Mouse (Mus musculus) midbrain, embryonic 12.5 days (tissue): ENCODE measurements around the gene Fzr1. TPM values are rescaled to one million over a fixed set of nuclear protein-coding genes. Genes with fewer than 3 reads are reported as not detected.
A peak's percentile ranks its signal among the peaks of the same experiment; 100 is the strongest.

ENCODE experiments used
- ATAC-seq: fragments of 200-750 bp; cut with Nextera tagmentation; 2 replicates; pipeline ENCODE4 v1.8.0; 2017; ENCODE audit warnings: low read depth, moderate TSS enrichment, moderate library complexity; ENCODE audit not compliant: low FRiP score
- H3K27ac ChIP-seq: fragments of 300-500 bp; sonication (generic); replicated peaks from 2 replicates; pipeline ENCODE4 v1.5.1; 2016; ENCODE audit warnings: mild to moderate bottlenecking
- H3K27me3 ChIP-seq: fragments of 300-500 bp; sonication (generic); 2 replicates; pipeline ENCODE4 v1.6.1; 2016; ENCODE audit warnings: mild to moderate bottlenecking
- H3K36me3 ChIP-seq: fragments of 300-500 bp; sonication (generic); 2 replicates; pipeline ENCODE4 v1.6.1; 2016
- H3K4me1 ChIP-seq: fragments of 300-500 bp; sonication (generic); 2 replicates; pipeline ENCODE4 v1.6.1; 2016
- H3K4me2 ChIP-seq: fragments of 300-500 bp; sonication (generic); replicated peaks from 2 replicates; pipeline ENCODE4 v1.6.1; 2016; ENCODE audit warnings: mild to moderate bottlenecking, moderate library complexity
- H3K4me3 ChIP-seq: fragments of 300-500 bp; sonication (generic); 2 replicates; pipeline ENCODE4 v1.5.1; 2016; ENCODE audit warnings: mild to moderate bottlenecking
- H3K9ac ChIP-seq: fragments of 300-500 bp; sonication (generic); replicated peaks from 2 replicates; pipeline ENCODE4 v1.6.1; 2016; ENCODE audit warnings: mild to moderate bottlenecking, moderate library complexity
- H3K9me3 ChIP-seq: fragments of 300-500 bp; sonication (generic); 2 replicates; pipeline ENCODE4 v1.6.1; 2016; ENCODE audit warnings: mild to moderate bottlenecking
- WGBS: fragments of 180-500 bp; shearing (Covaris S2); methylation state at CpG from one replicate; pipeline ENCODE4 v1.1.7; 2016; 5-methylcytosine and 5-hydroxymethylcytosine counted together
- polyA plus RNA-seq: library from polyadenylated mRNA; unstranded; fragments of >200 nt; fragmentation: Nextera tagmentation; extraction: Ambion mirVana; gene quantifications from 2 replicates; pipeline ENCODE4 v1.2.1, GENCODE M21; 2016

Gene Fzr1
- polyA plus RNA-seq, 1 experiment from 2014 or later, result 135 TPM

- Histone ChIP-seq H3K4me2 (peak overlapping the region; percentile 33), H3K27ac (no peak overlapping the region), H3K27me3 (peaks cover 60% of the 10 kb centered on the region), H3K9ac (no peak overlapping the region), H3K9me3 (no peaks in the 10 kb centered on the region), H3K36me3 (0 out of 2 replicates have a peak, but pooled peaks cover 3% of the 10 kb centered on the region), H3K4me1 (peaks cover 67% of the 10 kb centered on the region), H3K4me3 (peak overlapping the region; percentile 18; the same call in 1 of the 2 replicates)
- no peak for ATAC-seq
- 21% methylated on average over 24 of the region's 24 CpGs for WGBS
Observed at GRCm38 (mm10) chr10:81406504-81407440, 28.5 kb upstream of the Fzr1 start.

GRCm38 (mm10) chr10:81405588-81406201, 27.4 kb upstream of the Fzr1 start:
- 43% methylated on average over 13 of the region's 13 CpGs for WGBS
- 0 out of 2 replicates have a peak, but pooled peaks cover 3% of the 10 kb centered on the region for H3K36me3 ChIP-seq
- H3K9ac ChIP-seq, result no peak overlapping the region
- no peak overlapping the region for H3K27ac ChIP-seq
- no peaks in the 10 kb centered on the region for H3K9me3 ChIP-seq
- no peak overlapping the region for H3K4me3 ChIP-seq
- H3K4me2 ChIP-seq, result no peak overlapping the region
- peaks cover 60% of the 10 kb centered on the region for H3K27me3 ChIP-seq
- no peak for ATAC-seq
- peaks cover 70% of the 10 kb centered on the region for H3K4me1 ChIP-seq

DNA sequence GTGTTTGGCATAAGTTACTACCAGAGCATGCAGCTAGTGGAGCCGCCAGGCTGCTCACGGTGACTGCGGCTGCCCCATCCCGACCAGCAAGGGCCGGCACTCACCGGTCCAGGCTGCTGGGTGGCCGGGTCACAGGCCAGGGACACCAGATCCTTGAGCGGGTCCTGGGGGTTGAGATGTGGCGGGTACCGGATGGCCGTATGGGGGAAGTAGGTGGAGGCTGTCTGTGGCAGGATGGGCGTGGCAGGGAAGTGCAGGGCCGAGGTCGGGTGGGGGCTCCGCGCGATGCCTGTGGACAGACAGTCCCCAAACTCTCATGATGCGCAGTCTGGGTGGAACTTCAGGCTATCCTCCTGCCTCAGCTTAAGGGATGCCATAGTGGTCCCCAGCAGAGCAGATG, 26.4 kb upstream of the Fzr1 start:
- ATAC-seq, result no peak
- 61% methylated on average over 18 of the region's 18 CpGs for WGBS
- peaks cover 8% of the 10 kb centered on the region; the same call in 1 of the 2 replicates for H3K36me3 ChIP-seq
- H3K9ac ChIP-seq, result no peak overlapping the region
- H3K4me1 ChIP-seq, result peaks cover 74% of the 10 kb centered on the region
- no peak overlapping the region for H3K4me2 ChIP-seq
- peaks cover 70% of the 10 kb centered on the region for H3K27me3 ChIP-seq
- no peak overlapping the region for H3K27ac ChIP-seq
- H3K4me3 ChIP-seq, result no peak overlapping the region
- H3K9me3 ChIP-seq, result no peaks in the 10 kb centered on the region

- Histone ChIP-seq H3K9me3 (no peaks in the 10 kb centered on the region), H3K36me3 (peaks cover 15% of the 10 kb centered on the region; the same call in 1 of the 2 replicates), H3K27me3 (peaks cover 76% of the 10 kb centered on the region), H3K4me1 (peaks cover 74% of the 10 kb centered on the region), H3K4me2 (no peak overlapping the region), H3K9ac (no peak overlapping the region), H3K27ac (no peak overlapping the region), H3K4me3 (no peak overlapping the region)
- WGBS, result 11% methylated on average over 9 of the region's 9 CpGs
- no peak for ATAC-seq
Observed at GRCm38 (mm10) chr10:81404082-81404481, 25.8 kb upstream of the Fzr1 start.

GRCm38 (mm10) chr10:81403511-81403910, 25.2 kb upstream of the Fzr1 start:
- H3K36me3 ChIP-seq, result peaks cover 15% of the 10 kb centered on the region; the same call in 1 of the 2 replicates
- H3K4me2 ChIP-seq, result peak overlapping the region; percentile 40; the same call in 1 of the 2 replicates
- H3K27me3 ChIP-seq, result peaks cover 71% of the 10 kb centered on the region
- 0 out of 2 replicates have a peak overlapping the region, but pooled peaks have one; percentile 37 for H3K9ac ChIP-seq
- peak overlapping the region; percentile 92 for H3K27ac ChIP-seq
- 36% methylated on average over 10 of the region's 10 CpGs for WGBS
- no peaks in the 10 kb centered on the region for H3K9me3 ChIP-seq
- peak; percentile 13 for ATAC-seq
- no peak overlapping the region for H3K4me3 ChIP-seq
- peaks cover 69% of the 10 kb centered on the region for H3K4me1 ChIP-seq

GRCm38 (mm10) chr10:81402227-81402765, 24.0 kb upstream of the Fzr1 start:
- Histone ChIP-seq H3K4me3 (peak overlapping the region; percentile 17; the same call in 1 of the 2 replicates), H3K27me3 (peaks cover 68% of the 10 kb centered on the region), H3K36me3 (peaks cover 15% of the 10 kb centered on the region; the same call in 1 of the 2 replicates), H3K9ac (peak overlapping the region; percentile 37), H3K4me1 (peaks cover 61% of the 10 kb centered on the region), H3K4me2 (peak overlapping the region; percentile 40), H3K27ac (peak overlapping the region; percentile 92), H3K9me3 (no peaks in the 10 kb centered on the region)
- 10% methylated on average over 7 of the region's 7 CpGs for WGBS
- ATAC-seq, result no peak; the same call in 1 of the 2 replicates

DNA sequence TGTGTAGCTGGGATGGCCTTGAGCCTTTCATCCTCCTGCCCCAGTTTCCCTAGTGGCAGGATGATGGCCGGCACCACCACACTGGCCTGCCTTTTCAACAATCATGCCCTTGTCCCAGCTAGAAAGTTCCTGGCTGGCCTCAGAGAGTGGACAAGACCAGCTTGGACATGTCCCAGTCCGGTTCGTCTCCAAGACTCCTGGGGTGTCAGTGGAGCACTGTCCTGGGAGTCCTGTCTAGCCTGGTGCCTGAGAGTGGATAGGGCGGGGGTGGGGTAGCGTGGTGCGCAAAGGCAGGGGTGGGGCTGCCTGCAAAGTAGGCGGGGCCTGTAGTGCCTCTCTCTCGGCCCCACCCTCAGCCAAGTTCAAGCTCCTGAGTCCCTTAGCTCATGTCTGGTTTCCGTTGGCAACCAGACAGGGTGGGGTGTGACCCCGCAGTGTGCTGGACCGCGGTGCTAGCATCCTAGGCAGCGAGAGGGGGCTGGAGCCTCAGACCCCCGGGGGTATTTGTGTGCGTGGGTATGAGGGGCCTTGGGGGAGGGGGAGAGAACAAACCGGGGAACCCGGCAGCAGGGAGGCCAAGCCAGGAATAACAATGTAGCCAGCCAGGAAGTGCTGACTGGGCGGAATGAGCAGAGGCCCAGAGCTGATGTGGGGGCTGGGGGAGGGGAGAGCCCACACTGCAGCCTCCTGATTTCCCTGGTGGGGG, 23.4 kb upstream of the Fzr1 start:
- peak overlapping the region; percentile 40 for H3K4me2 ChIP-seq
- H3K9me3 ChIP-seq, result no peaks in the 10 kb centered on the region
- WGBS, result 4% methylated on average over 18 of the region's 18 CpGs
- H3K27ac ChIP-seq, result peak overlapping the region; percentile 92
- peaks cover 59% of the 10 kb centered on the region for H3K4me1 ChIP-seq
- peaks cover 62% of the 10 kb centered on the region for H3K27me3 ChIP-seq
- peak overlapping the region; percentile 37 for H3K9ac ChIP-seq
- peak overlapping the region; percentile 17; the same call in 1 of the 2 replicates for H3K4me3 ChIP-seq
- H3K36me3 ChIP-seq, result peaks cover 15% of the 10 kb centered on the region; the same call in 1 of the 2 replicates
- ATAC-seq, result peak; percentile 83

DNA sequence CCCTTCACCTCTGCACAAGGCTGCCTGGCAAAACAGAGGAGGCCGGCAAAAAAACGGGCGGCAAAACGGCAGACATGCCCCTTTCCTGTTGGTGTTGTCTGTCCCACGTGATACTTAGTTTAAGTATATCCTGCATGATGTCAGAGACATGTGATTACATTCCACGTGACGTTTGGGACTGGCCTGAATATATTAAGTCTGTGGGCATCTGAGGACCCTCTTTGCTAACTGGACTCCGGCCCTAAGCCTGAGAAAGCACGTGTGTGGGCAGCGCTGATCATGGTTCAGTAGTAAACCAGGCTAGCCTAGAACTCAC, 22.8 kb upstream of the Fzr1 start:
- ATAC-seq, result peak; percentile 1; the same call in 1 of the 2 replicates
- H3K36me3 ChIP-seq, result peaks cover 15% of the 10 kb centered on the region; the same call in 1 of the 2 replicates
- 29% methylated on average over 10 of the region's 10 CpGs for WGBS
- peaks cover 57% of the 10 kb centered on the region for H3K27me3 ChIP-seq
- H3K4me1 ChIP-seq, result peaks cover 56% of the 10 kb centered on the region
- H3K4me2 ChIP-seq, result no peak overlapping the region
- no peak overlapping the region for H3K4me3 ChIP-seq
- H3K9me3 ChIP-seq, result no peaks in the 10 kb centered on the region
- H3K27ac ChIP-seq, result peak overlapping the region; percentile 92
- H3K9ac ChIP-seq, result no peak overlapping the region

DNA sequence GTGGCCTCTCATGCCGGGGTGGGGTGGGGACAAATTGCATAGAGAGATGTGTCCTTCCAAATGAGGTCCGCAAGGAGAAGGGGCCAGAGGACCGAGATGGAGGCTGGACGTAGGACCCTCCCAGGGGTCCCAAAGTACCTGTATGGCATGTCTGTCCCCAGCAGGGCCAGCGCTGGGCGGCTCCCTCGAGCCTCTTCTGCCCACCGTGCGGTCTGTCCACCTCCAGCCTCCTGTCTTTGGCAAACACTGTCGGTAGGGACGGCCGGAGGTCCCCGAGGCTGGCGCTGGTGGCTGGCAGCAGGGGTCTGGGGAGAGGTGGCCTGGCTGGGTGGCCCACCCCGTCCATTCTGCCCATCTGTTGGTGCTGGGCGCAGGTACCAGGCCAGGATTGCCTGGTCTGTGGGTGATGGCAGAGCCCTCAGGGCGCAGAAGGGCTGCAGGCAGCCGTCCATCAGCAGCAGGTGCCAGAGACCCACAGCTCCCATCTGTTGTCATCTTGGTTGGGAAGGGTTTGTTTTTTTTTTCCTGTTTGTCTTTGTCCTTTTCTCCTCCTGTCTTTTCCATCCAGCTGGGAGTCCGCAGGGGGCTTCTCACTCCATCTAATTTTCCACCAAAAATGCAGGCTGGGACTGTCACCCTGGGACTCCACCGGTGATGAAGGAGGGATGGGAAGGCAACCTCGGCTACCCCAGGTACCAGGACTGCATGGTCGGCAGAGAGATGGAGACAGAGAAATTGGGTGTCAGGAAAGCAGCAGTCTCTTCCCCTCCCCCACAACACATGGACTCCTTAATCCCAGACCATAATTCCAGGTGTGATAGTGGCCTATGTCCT, 22.3 kb upstream of the Fzr1 start:
- Histone ChIP-seq H3K27ac (peak overlapping the region; percentile 92), H3K4me3 (peak overlapping the region; percentile 12; the same call in 1 of the 2 replicates), H3K27me3 (peaks cover 51% of the 10 kb centered on the region), H3K9me3 (no peaks in the 10 kb centered on the region), H3K36me3 (peaks cover 15% of the 10 kb centered on the region; the same call in 1 of the 2 replicates), H3K9ac (0 out of 2 replicates have a peak overlapping the region, but pooled peaks have one; percentile 8), H3K4me1 (peaks cover 56% of the 10 kb centered on the region), H3K4me2 (peak overlapping the region; percentile 9; the same call in 1 of the 2 replicates)
- ATAC-seq, result no peak
- 50% methylated on average over 22 of the region's 22 CpGs for WGBS

GRCm38 (mm10) chr10:81399798-81400308, 21.5 kb upstream of the Fzr1 start:
- Histone ChIP-seq H3K9me3 (no peaks in the 10 kb centered on the region), H3K36me3 (peaks cover 15% of the 10 kb centered on the region; the same call in 1 of the 2 replicates), H3K4me3 (no peak overlapping the region), H3K4me2 (0 out of 2 replicates have a peak overlapping the region, but pooled peaks have one; percentile 9), H3K27me3 (peaks cover 45% of the 10 kb centered on the region), H3K27ac (no peak overlapping the region), H3K4me1 (peaks cover 56% of the 10 kb centered on the region), H3K9ac (0 out of 2 replicates have a peak overlapping the region, but pooled peaks have one; percentile 8)
- ATAC-seq, result no peak
- 70% methylated on average over 18 of the region's 18 CpGs for WGBS
